Mouse (Mus musculus): ENCODE results near the gene Klrb1c. TPM values are rescaled to one million over a fixed set of nuclear protein-coding genes. Genes with fewer than 3 reads are reported as not detected.

Klrb1c gene
- polyA plus RNA-seq (2012; ENCODE audit: low replicate concordance), result 0.30 and 0.54 TPM in 2 replicates

GRCm38 (mm10) chr6:128789115-128789514 lies at the start of gene Klrb1c:
Gene Klrb1c (minus strand): TSS chr6:128789215.

GRCm38 (mm10) chr6:128826132-128826531 lies 37.1 kb upstream of the Klrb1c start, which contains the start of the genes Gm44511 and Klrb1b:
Gene Gm44511 (minus strand): TSS chr6:128826315.
Gene Klrb1b (minus strand): TSS chr6:128826331.

Other genes starting within 250 kb of the Klrb1c start
- gene A2ml1, start 207.6 kb downstream of the Klrb1c start, polyA plus RNA-seq (2012; ENCODE audit: low replicate concordance), result not detected in 2 replicates
- 0.45 and 2.1 TPM in 2 replicates for gene Klrb1a, start 165.7 kb downstream of the Klrb1c start, polyA plus RNA-seq (2012; ENCODE audit: low replicate concordance)
- gene Clec2h, start 126.8 kb downstream of the Klrb1c start, polyA plus RNA-seq (2012; ENCODE audit: low replicate concordance), result 0.22 TPM in 1 of 2 replicates, not detected in the other
- not detected in 2 replicates for gene Klrb1, start 66.2 kb downstream of the Klrb1c start, polyA plus RNA-seq (2012; ENCODE audit: low replicate concordance)
- not detected in 2 replicates for gene Gm44511, start 37.1 kb upstream of the Klrb1c start, polyA plus RNA-seq (2012; ENCODE audit: low replicate concordance)
- not detected in 2 replicates for gene Klrb1b, start 37.1 kb upstream of the Klrb1c start, polyA plus RNA-seq (2012; ENCODE audit: low replicate concordance)
- 4.2 and 7.8 TPM in 2 replicates for gene Clec2i, start 98.4 kb upstream of the Klrb1c start, polyA plus RNA-seq (2012; ENCODE audit: low replicate concordance)
- gene BC035044, start 101.9 kb upstream of the Klrb1c start, polyA plus RNA-seq (2012; ENCODE audit: low replicate concordance), result 1.7 and 2.7 TPM in 2 replicates
- 0.08 TPM in 1 of 2 replicates, not detected in the other for gene Clec2g, start 145.2 kb upstream of the Klrb1c start, polyA plus RNA-seq (2012; ENCODE audit: low replicate concordance)